Mouse (Mus musculus) lung, embryonic 15.5 days (tissue): Measurements from ENCODE around the gene Esrra. TPM values are rescaled to one million over a fixed set of nuclear protein-coding genes. Genes with fewer than 3 reads are reported as not detected.
A peak's percentile ranks its signal among the peaks of the same experiment; 100 is the strongest.

Source experiments
- ATAC-seq: fragments of 200-750 bp; cut with Nextera tagmentation; 2 replicates; pipeline ENCODE4 v1.8.0; 2017; ENCODE audit warnings: moderate number of reproducible peaks, borderline replicate concordance; ENCODE audit not compliant: low FRiP score, low TSS enrichment; ENCODE audit errors: extremely low read depth
- H3K27ac ChIP-seq: fragments of 300-500 bp; sonication (generic); 2 replicates; pipeline ENCODE4 v1.5.1; 2015; ENCODE audit warnings: moderate library complexity, mild to moderate bottlenecking, inconsistent platforms
- H3K27me3 ChIP-seq: fragments of 300-500 bp; sonication (generic); 2 replicates; pipeline ENCODE4 v1.6.1; 2015; ENCODE audit warnings: inconsistent platforms
- H3K36me3 ChIP-seq: fragments of 300-500 bp; sonication (generic); 2 replicates; pipeline ENCODE4 v1.6.1; 2015; ENCODE audit warnings: inconsistent platforms
- H3K4me1 ChIP-seq: fragments of 300-500 bp; sonication (generic); 2 replicates; pipeline ENCODE4 v1.6.1; 2015; ENCODE audit warnings: inconsistent platforms
- H3K4me2 ChIP-seq: fragments of 300-500 bp; sonication (generic); 2 replicates; pipeline ENCODE4 v1.6.1; 2015; ENCODE audit warnings: inconsistent platforms, mild to moderate bottlenecking, moderate library complexity
- H3K4me3 ChIP-seq: fragments of 300-500 bp; sonication (generic); 2 replicates; pipeline ENCODE4 v1.5.1; 2015; ENCODE audit warnings: mild to moderate bottlenecking, inconsistent platforms
- H3K9ac ChIP-seq: fragments of 300-500 bp; sonication (generic); 2 replicates; pipeline ENCODE4 v1.6.1; 2015; ENCODE audit warnings: inconsistent platforms
- H3K9me3 ChIP-seq: fragments of 300-500 bp; sonication (generic); 2 replicates; pipeline ENCODE4 v1.6.1; 2016; ENCODE audit warnings: inconsistent platforms
- WGBS: fragments of 180-500 bp; shearing (Covaris S2); methylation state at CpG from one replicate; pipeline ENCODE4 v1.1.7; 2015; 5-methylcytosine and 5-hydroxymethylcytosine counted together
- polyA plus RNA-seq: library from polyadenylated mRNA; unstranded; fragments of >200 nt; fragmentation: Nextera tagmentation; extraction: Ambion mirVana; gene quantifications from 2 replicates; pipeline ENCODE4 v1.2.1, GENCODE M21; 2015

The Esrra gene
- polyA plus RNA-seq, 1 experiment from 2014 or later = 9.3 TPM

DNA sequence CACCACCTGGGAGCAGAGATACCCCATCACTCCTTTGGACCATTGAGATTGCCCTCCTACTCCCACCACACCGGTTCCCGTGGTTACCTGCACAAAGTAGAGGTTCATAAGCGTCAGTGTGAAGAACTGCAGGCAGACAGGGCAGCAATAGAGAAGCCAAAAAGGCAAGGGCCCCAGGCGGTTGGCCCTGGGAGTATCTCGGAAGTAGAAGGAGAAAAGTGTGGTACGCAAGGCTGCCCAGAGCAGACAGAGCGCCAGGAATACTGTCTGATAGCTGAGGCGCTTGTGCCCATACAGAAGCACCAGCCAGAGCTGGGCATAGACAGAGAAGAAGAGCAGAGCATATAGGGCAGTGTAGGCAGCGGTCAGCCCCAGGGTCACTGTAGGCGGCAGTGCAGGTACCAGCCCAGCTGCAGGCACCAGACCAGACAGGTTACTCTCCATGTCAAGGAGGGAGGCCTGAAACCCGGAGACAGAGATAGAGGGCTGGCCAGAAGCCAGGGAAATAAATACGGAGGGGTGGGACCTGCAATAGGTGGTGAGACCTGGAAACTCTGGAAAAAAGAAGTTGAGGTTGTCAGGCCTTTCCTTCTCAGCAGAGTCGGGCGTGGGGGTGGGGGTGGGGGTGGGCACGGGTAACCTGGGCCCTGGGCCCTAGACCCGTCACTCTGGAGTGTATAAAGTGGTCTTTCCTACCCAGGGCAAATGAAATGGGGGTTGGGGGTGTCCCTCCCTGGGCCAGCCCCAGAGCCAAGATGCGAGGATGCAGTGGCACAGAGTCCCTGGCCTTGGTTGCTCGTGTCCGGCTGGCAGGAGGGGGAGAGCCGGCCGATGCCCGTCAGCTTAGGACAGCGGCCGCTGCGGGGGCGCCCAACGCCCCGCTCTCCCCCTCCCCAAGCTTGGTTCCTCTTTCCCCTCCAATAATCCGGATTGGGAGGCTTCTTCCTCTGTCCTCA, 19.1 kb upstream of the Esrra start:
- Histone ChIP-seq H3K27ac (peak overlapping the region; percentile 46), H3K27me3 (peaks cover 8% of the 10 kb centered on the region), H3K9me3 (no peaks in the 10 kb centered on the region), H3K4me3 (peak overlapping the region; percentile 75), H3K4me1 (peaks cover 24% of the 10 kb centered on the region), H3K9ac (peak overlapping the region; percentile 79), H3K36me3 (no peaks in the 10 kb centered on the region), H3K4me2 (peak overlapping the region; percentile 98)
- WGBS = 18% methylated on average over 27 of the region's 29 CpGs
- ATAC-seq = peak; percentile 16; the same call in 1 of the 2 replicates

DNA sequence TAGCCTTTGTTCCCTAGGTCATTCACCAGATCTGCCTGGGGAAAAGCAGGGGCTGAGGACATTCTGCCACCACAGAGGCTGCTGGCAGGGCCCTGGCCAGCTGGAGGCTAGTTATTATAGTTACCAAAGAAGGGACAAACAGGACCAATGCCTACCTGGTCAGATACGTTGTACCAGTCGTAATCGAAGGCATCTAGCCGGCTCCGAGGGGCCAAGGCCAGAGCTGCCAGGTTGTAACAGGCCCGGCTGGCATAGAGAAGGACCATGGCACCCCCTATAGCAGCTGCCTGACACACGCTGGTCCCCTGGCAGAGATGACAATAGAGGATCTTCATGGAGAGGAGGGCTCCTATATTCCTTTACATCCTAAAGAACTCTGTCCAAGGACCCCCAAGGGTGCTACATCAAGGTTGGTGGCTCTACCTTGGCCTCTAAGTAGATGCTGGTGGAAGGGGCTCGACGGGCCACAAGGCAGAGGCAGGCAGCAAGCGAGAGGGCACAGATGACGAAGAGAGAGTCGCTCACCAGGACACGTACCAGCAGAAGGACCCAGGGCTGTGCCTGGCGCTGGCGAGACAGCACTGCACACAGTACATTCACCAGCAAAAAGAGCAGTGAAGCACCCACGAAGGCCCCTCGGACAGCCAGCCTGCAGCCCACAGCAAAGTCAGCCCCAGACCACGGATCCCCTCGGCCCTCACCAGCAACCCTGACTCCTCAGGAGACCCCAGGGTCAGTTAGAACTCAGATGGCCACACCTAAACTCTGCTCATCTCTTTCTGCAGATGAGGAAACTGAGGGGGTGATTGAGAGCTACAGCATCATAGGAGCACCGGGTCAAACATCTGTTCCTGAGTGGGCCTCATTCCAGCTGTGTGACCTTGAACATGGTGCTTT, 17.7 kb upstream of the Esrra start:
- no peaks in the 10 kb centered on the region for H3K36me3 ChIP-seq
- 90% methylated on average over 20 of the region's 20 CpGs for WGBS
- H3K4me3 ChIP-seq = no peak overlapping the region
- no peak overlapping the region for H3K27ac ChIP-seq
- peak overlapping the region; percentile 98; the same call in 1 of the 2 replicates for H3K4me2 ChIP-seq
- no peak overlapping the region for H3K9ac ChIP-seq
- H3K27me3 ChIP-seq = peaks cover 21% of the 10 kb centered on the region
- H3K4me1 ChIP-seq = peaks cover 25% of the 10 kb centered on the region
- no peaks in the 10 kb centered on the region for H3K9me3 ChIP-seq
- no peak for ATAC-seq

GRCm38 (mm10) chr19:6937541-6938465, 16.2 kb upstream of the Esrra start:
- no peak overlapping the region for H3K27ac ChIP-seq
- H3K9ac ChIP-seq = no peak overlapping the region
- ATAC-seq = no peak
- 74% methylated on average over 16 of the region's 16 CpGs for WGBS
- no peaks in the 10 kb centered on the region for H3K9me3 ChIP-seq
- H3K36me3 ChIP-seq = no peaks in the 10 kb centered on the region
- H3K4me2 ChIP-seq = no peak overlapping the region
- no peak overlapping the region for H3K4me3 ChIP-seq
- H3K4me1 ChIP-seq = peaks cover 27% of the 10 kb centered on the region
- H3K27me3 ChIP-seq = peaks cover 36% of the 10 kb centered on the region

DNA sequence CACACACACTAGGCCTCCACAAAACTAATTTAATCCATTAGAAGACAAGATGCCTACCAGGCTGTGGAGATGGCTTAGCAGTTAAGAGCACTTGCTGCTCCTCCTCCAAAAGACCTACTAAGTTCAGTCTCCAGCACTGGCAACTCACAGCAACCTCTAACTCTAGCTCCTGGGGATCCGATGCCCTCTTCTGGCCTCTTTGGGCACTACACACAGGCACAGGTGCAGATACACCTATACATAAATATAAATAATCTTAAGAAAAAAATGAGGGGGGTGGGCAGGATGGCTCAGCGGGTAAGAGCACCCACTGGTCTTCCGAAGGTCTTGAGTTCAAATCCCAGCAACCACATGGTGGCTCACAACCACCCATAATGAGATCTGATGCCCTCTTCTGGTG, 14.7 kb upstream of the Esrra start:
- no peaks in the 10 kb centered on the region for H3K9me3 ChIP-seq
- H3K36me3 ChIP-seq = no peaks in the 10 kb centered on the region
- H3K4me2 ChIP-seq = no peak overlapping the region
- no peak for ATAC-seq
- H3K27ac ChIP-seq = no peak overlapping the region
- H3K4me3 ChIP-seq = no peak overlapping the region
- no peak overlapping the region for H3K9ac ChIP-seq
- 18% methylated on average over 3 of the region's 3 CpGs for WGBS
- peaks cover 25% of the 10 kb centered on the region for H3K4me1 ChIP-seq
- H3K27me3 ChIP-seq = peaks cover 51% of the 10 kb centered on the region

GRCm38 (mm10) chr19:6934195-6934977, 12.8 kb upstream of the Esrra start, which contains the start of gene Kcnk4:
Kcnk4 (minus strand) TSS chr19:6934515.
- Histone ChIP-seq H3K4me3 (peak within 1 kb of the TSS; percentile 37), H3K9ac (peak within 1 kb of the TSS; percentile 30; the same call in 1 of the 2 replicates), H3K4me1 (peaks cover 12% of the 10 kb centered on the region), H3K36me3 (no peaks in the 10 kb centered on the region), H3K27ac (no peak within 1 kb of the TSS), H3K4me2 (peak within 1 kb of the TSS; percentile 63), H3K9me3 (no peaks in the 10 kb centered on the region), H3K27me3 (peaks cover 68% of the 10 kb centered on the region)
- WGBS = 10% methylated on average over 23 of the region's 23 CpGs
- peak; percentile 13; the same call in 1 of the 2 replicates for ATAC-seq

DNA sequence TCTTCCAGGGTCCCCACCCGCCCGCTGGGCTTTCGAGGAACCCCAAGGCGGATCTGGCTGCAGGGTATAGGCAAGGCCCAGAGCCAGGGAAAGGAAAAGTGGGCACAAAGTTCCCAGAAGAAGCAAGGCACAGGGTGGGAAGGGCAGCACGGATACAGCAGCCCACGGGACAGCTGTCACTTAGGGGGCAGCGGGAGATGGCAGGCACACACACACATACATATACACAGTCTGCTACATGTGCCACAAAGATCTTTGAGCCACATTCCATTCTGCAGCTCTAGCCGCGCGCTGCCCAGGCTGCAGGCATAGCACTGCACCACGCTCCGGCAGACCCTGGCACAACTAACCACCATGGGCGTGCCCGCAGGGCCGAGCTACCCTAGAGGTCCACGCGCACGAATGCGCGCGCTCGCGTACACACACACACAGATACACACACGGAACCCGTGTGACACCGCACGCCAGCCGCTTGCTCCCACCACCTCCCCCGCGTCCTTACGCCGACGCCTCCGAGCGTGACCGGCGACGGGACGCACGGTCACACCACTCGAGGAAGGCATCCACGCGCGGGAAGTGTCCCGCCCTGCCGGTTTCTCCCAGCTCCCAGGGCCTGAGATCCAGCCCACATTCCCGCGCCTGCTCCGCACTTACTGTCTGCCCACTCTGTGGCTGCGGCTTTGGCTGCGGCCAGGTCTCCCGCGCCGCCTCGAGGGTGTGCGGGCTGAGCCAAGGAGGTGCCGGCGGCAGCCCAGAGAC, 12.0 kb upstream of the Esrra start:
- WGBS = 4% methylated on average over 58 of the region's 58 CpGs
- Histone ChIP-seq H3K9ac (peak overlapping the region; percentile 30; the same call in 1 of the 2 replicates), H3K27ac (no peak overlapping the region), H3K9me3 (no peaks in the 10 kb centered on the region), H3K4me2 (peak overlapping the region; percentile 63), H3K27me3 (peaks cover 75% of the 10 kb centered on the region), H3K4me3 (peak overlapping the region; percentile 37), H3K36me3 (no peaks in the 10 kb centered on the region), H3K4me1 (peaks cover 12% of the 10 kb centered on the region)
- peak; percentile 32; the same call in 1 of the 2 replicates for ATAC-seq

- peak overlapping the region; percentile 63; the same call in 1 of the 2 replicates for H3K4me2 ChIP-seq
- H3K4me3 ChIP-seq = no peak overlapping the region
- 30% methylated on average over 4 of the region's 4 CpGs for WGBS
These were observed 11.5 kb upstream of the Esrra start for GRCm38 (mm10) chr19:6933102-6933435.

GRCm38 (mm10) chr19:6932018-6932417, 10.4 kb upstream of the Esrra start:
- no peak for ATAC-seq
- Histone ChIP-seq H3K4me3 (no peak overlapping the region), H3K27me3 (peaks cover 91% of the 10 kb centered on the region), H3K4me2 (no peak overlapping the region), H3K36me3 (no peaks in the 10 kb centered on the region), H3K27ac (no peak overlapping the region), H3K4me1 (peaks cover 18% of the 10 kb centered on the region), H3K9me3 (no peaks in the 10 kb centered on the region), H3K9ac (no peak overlapping the region)
- 58% methylated on average over 1 of the region's 1 CpGs for WGBS

More at GRCm38 (mm10) chr19:6933102-6933435, 11.5 kb upstream of the Esrra start:
- H3K4me1 ChIP-seq = peaks cover 13% of the 10 kb centered on the region
- no peak overlapping the region for H3K27ac ChIP-seq
- H3K36me3 ChIP-seq = no peaks in the 10 kb centered on the region
- H3K9me3 ChIP-seq = no peaks in the 10 kb centered on the region
- no peak for ATAC-seq
- H3K9ac ChIP-seq = no peak overlapping the region
- peaks cover 81% of the 10 kb centered on the region for H3K27me3 ChIP-seq

DNA sequence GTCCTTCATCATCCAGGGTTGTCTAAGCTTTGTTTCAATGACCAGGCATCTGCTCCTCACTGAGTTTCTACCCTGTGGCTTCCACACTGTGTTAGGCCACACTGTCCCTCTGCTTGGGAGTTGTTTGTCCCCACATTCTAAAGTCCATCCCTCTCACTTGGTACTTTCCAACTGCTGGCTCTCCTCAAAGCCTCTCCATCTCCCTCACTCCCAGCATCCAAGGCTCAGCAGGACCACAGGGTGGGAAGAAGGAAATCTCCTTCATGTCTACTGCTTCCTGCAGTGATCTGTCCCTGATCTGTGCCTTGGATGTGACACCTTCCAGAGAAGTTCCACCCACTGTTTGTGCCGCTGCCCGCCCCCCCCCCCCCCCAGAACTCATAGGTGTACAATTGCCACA, 9.4 kb upstream of the Esrra start:
- H3K4me2 ChIP-seq = no peak overlapping the region
- no peak for ATAC-seq

DNA sequence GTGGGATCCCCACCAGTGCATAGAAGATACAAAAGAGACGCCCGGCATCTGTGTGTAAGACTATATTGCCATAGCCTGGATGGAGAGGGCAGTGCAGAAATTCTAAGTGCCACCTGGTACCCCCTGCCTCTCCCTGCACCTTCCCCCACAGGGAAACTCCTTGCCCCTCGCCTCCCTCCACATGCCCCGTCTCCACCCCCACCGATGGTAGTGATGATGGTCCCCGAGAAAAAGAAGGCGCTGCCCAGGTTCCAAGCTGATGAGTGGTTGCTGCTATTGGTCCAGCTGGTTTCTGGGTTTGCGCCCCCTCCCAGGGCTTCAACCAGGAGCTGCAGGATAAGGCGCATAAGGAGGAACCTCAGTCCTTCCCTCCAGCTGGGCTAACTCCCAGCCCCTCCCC, 6.5 kb upstream of the Esrra start:
- peaks cover 96% of the 10 kb centered on the region for H3K27me3 ChIP-seq
- 15% methylated on average over 9 of the region's 9 CpGs for WGBS
- no peak overlapping the region for H3K9ac ChIP-seq
- no peak overlapping the region for H3K4me2 ChIP-seq
- no peak overlapping the region for H3K27ac ChIP-seq
- no peaks in the 10 kb centered on the region for H3K9me3 ChIP-seq
- no peaks in the 10 kb centered on the region for H3K36me3 ChIP-seq
- ATAC-seq = no peak
- H3K4me1 ChIP-seq = peaks cover 22% of the 10 kb centered on the region
- H3K4me3 ChIP-seq = no peak overlapping the region

More for the DNA sequence above, 9.4 kb upstream of the Esrra start:
- 0% methylated on average over 1 of the region's 2 CpGs for WGBS
- Histone ChIP-seq H3K27me3 (peaks cover 97% of the 10 kb centered on the region), H3K9me3 (no peaks in the 10 kb centered on the region), H3K4me3 (no peak overlapping the region), H3K4me1 (peaks cover 22% of the 10 kb centered on the region), H3K36me3 (no peaks in the 10 kb centered on the region), H3K9ac (no peak overlapping the region), H3K27ac (no peak overlapping the region)
